Mouse (Mus musculus): ENCODE measurements at regions not wholly inside any gene's neighbourhood (a gene's known extent, or its start where the extent isn't known, plus 50 kb on each side); places are given as distances from the start of the nearest gene placed in this dataset.
A peak's percentile ranks its signal among the peaks of the same experiment; 100 is the strongest.

DNA sequence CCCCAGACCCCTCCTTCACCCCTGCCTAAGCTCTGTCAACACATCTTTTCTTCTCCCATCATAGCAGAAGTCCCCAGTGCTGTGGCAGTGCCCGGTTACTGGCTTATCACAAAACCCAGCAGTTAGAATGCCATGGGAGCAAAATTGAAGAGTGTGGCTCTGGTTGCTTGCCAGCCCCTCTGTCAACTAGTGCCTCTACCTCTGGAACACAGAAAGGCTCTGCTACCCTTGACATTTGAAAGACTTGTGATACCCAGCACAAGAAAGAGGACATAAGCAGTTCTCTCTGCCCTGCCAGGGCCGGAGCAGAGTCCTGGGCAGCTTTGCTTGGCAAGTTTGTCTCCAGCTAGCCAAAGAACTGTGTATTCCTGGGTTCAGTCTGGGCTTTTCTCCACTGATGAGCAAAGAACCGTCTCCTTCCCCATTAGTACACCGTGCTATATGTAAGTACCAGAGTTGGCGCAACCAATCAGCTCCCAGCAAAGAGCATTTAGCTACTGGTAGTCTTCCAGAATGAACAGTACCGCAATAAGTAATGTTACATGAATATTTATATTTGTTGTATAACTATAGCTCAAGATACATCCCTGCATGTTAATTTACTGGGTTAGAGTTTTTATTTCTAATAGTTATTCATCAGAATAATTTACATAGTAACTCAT is 137.5 kb upstream of the Arg1 start:
- Histone ChIP-seq H3K9ac (no peak overlapping the region), H3K4me1 (peaks cover 7% of the 10 kb centered on the region), H3K9me3 (no peaks in the 10 kb centered on the region), H3K36me3 (no peaks in the 10 kb centered on the region), H3K4me2 (no peak overlapping the region), H3K4me3 (no peak overlapping the region), H3K27me3 (no peaks in the 10 kb centered on the region), H3K27ac (no peak overlapping the region)
- WGBS = 93% methylated on average over 6 of the region's 6 CpGs
- ATAC-seq (ENCODE audit: borderline replicate concordance, extremely low read depth, low FRiP score, low TSS enrichment) = no peak

DNA sequence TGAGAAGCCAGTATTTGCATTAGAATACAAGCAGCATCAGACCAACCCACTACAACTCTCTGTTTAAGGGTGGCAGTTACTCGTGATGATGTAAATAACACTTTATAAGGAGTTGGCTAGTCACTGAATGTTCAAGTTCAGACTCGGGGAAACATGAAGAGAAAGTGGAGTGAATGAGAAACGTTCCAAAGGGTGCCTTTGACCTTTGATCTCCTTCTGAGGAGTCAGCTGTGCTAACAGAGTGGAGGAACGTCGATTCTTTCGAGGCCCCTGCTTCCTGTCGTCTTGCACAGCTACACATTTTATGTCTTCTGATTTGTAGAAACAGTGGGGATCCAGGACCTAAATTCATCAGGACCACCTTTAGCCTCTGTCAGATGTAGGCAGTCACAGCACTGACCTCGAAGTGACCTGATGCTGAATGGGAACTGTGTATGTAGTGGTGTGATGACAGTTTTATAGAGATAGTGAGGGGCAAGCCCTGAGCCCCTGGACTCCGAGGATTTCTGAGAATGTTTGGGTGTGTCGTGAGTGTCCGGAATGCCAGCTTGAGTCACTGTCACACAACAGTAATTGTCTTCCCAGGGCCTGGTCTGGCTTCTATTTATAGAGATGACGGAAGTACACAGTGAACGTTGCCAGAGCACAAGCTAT is 134.2 kb upstream of the Arg1 start:
- peak; percentile 42; the same call in 1 of the 2 replicates for ATAC-seq (ENCODE audit: borderline replicate concordance, extremely low read depth, low FRiP score, low TSS enrichment)
- Histone ChIP-seq H3K27ac (0 out of 2 replicates have a peak overlapping the region, but pooled peaks have one; percentile 3), H3K9me3 (no peaks in the 10 kb centered on the region), H3K4me3 (no peak overlapping the region), H3K27me3 (no peaks in the 10 kb centered on the region), H3K36me3 (no peaks in the 10 kb centered on the region), H3K4me1 (peaks cover 7% of the 10 kb centered on the region), H3K4me2 (no peak overlapping the region), H3K9ac (no peak overlapping the region)
- 13% methylated on average over 13 of the region's 13 CpGs for WGBS

DNA sequence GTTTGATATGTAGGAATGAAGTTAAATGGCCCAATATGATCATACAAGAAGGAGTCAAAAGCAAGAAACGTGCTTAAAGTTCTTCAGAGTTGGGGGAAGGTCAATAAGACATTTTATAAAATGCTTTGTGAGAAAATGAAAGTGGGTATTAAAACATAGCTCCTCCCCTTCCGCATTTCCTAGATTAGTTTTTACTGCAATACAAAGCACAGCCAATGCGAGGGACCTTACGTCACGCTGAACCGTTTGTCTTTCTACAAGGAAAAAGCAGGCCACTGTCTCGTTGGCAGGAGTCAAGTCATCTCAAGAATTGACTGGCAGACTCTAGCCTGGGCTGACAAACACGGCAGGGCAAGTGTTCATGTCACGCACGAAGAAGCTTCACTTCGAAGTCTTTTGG is 131.4 kb upstream of the Arg1 start:
- ATAC-seq (ENCODE audit: borderline replicate concordance, extremely low read depth, low FRiP score, low TSS enrichment) = no peak
- no peak overlapping the region for H3K27ac ChIP-seq
- no peaks in the 10 kb centered on the region for H3K9me3 ChIP-seq
- 74% methylated on average over 11 of the region's 11 CpGs for WGBS
- H3K9ac ChIP-seq = no peak overlapping the region
- no peaks in the 10 kb centered on the region for H3K27me3 ChIP-seq
- peaks cover 7% of the 10 kb centered on the region for H3K4me1 ChIP-seq
- H3K4me2 ChIP-seq = no peak overlapping the region
- H3K36me3 ChIP-seq = no peaks in the 10 kb centered on the region
- no peak overlapping the region for H3K4me3 ChIP-seq

DNA sequence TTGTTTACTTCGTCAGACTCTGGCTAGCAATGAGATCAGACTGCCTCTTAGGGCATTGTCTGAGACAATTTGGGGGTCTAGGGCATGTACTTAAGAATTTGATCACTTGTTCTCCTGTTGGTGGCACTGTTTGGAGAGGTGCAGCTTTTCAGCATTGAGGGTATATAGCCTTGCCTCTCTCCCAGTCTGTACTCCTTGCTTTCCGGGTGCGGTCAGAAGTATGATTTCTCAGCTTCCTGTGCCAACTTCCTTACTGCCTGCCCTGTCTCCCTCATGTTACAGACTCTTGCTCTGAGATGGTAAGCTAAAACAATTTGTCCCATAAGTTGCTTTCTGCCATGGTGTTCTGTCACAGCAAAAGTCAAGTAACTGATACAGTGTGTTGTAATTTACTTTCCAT is 124.7 kb upstream of the Arg1 start:
- no peaks in the 10 kb centered on the region for H3K36me3 ChIP-seq
- no peak for ATAC-seq (ENCODE audit: borderline replicate concordance, extremely low read depth, low FRiP score, low TSS enrichment)
- no peaks in the 10 kb centered on the region for H3K9me3 ChIP-seq
- H3K4me2 ChIP-seq = no peak overlapping the region
- H3K4me1 ChIP-seq = no peaks in the 10 kb centered on the region
- WGBS = 63% methylated on average over 3 of the region's 3 CpGs
- no peak overlapping the region for H3K27ac ChIP-seq
- no peak overlapping the region for H3K4me3 ChIP-seq
- H3K27me3 ChIP-seq = no peaks in the 10 kb centered on the region
- H3K9ac ChIP-seq = no peak overlapping the region

DNA sequence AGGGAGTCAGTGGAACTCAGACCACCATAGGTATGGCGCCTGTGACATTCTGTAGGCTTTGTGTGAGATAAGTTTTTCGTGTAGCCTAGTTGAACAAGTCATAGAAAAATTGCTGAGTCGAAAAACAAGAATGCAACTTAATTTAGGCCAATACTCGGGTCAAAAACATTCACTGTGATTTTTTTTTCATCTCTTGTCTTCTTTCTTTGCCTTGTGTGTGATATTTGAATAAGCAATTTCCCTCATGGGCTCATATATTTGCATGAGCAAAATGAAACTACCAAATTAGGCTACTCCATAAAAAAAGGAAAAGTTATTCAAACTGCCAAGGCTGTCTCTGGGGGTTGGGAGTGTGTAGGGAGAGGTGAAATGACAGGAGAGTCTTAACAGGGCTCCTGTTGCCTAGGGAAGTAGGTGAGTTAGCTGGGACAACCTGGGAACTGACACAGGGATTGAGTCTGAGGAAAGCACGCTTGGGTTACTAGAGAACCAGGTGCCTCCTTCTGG is 124.1 kb upstream of the Arg1 start:
- no peaks in the 10 kb centered on the region for H3K27me3 ChIP-seq
- no peaks in the 10 kb centered on the region for H3K36me3 ChIP-seq
- no peak for ATAC-seq (ENCODE audit: borderline replicate concordance, extremely low read depth, low FRiP score, low TSS enrichment)
- H3K9ac ChIP-seq = no peak overlapping the region
- H3K9me3 ChIP-seq = no peaks in the 10 kb centered on the region
- H3K27ac ChIP-seq = no peak overlapping the region
- 72% methylated on average over 5 of the region's 5 CpGs for WGBS
- H3K4me3 ChIP-seq = no peak overlapping the region
- no peaks in the 10 kb centered on the region for H3K4me1 ChIP-seq
- no peak overlapping the region for H3K4me2 ChIP-seq

DNA sequence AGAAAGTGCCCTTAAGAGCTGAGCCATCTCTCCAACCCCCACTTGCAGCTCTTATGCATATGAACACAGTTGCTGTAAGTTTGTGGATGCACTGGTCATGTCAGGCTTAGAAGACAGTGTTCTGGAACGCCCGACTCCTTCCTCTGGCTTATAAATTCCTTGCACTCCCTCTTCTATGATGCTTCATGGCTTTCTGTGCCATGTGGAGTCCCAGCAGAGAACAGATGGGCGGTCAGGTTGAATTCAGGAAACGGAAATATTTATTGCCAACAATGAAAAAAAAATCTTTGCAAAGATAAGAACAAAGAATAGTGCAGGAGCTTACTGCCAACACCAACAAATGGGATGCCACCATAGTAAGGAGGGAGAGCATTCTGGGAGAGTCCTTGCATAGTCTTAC is 113.9 kb upstream of the Arg1 start:
- Histone ChIP-seq H3K27me3 (no peaks in the 10 kb centered on the region), H3K36me3 (no peaks in the 10 kb centered on the region), H3K9ac (no peak overlapping the region), H3K27ac (no peak overlapping the region), H3K4me3 (no peak overlapping the region), H3K4me1 (no peaks in the 10 kb centered on the region), H3K4me2 (no peak overlapping the region), H3K9me3 (no peaks in the 10 kb centered on the region)
- no peak for ATAC-seq (ENCODE audit: borderline replicate concordance, extremely low read depth, low FRiP score, low TSS enrichment)
- WGBS = 76% methylated on average over 4 of the region's 4 CpGs

DNA sequence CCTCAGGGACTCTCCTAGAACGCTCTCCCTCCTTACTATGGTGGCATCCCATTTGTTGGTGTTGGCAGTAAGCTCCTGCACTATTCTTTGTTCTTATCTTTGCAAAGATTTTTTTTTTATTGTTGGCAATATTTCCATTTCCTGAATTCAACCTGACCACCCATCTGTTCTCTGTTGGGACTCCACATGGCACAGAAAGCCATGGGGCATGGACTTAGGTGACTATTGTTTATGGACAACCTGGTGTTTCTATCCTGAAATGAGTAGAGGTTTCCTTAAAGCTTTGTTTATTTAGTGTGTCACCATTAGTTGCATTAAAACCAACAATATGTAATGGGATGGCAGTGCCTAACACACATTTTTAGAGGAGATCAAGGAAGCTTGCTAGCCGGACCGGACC is 112.6 kb upstream of the Arg1 start:
- no peak for ATAC-seq (ENCODE audit: borderline replicate concordance, extremely low read depth, low FRiP score, low TSS enrichment)
- WGBS = 92% methylated on average over 3 of the region's 3 CpGs
- H3K27ac ChIP-seq = no peak overlapping the region
- H3K4me3 ChIP-seq = no peak overlapping the region
- H3K4me2 ChIP-seq = no peak overlapping the region
- H3K9ac ChIP-seq = no peak overlapping the region
- H3K36me3 ChIP-seq = no peaks in the 10 kb centered on the region
- no peaks in the 10 kb centered on the region for H3K4me1 ChIP-seq
- H3K9me3 ChIP-seq = no peaks in the 10 kb centered on the region
- no peaks in the 10 kb centered on the region for H3K27me3 ChIP-seq

DNA sequence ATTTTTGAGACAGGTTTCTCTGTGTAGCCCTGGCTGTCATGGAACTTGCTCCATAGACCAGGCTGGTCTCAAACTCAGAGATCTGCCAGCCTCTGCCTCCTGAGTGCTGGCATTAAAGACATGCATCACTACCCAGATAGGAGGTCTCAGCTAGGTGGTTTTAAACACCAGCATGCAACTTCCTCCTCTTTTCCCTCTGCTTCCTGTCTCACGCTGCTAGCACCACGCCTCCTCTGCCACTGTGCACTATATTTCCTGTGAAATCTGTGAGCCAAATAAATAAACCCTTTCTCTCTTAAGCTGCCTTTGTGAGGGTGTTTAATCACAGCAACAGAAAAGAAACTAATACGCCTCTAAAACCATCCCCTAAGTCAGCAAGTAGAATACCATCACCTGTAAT is 109.6 kb upstream of the Arg1 start:
- no peaks in the 10 kb centered on the region for H3K9me3 ChIP-seq
- 74% methylated on average over 3 of the region's 3 CpGs for WGBS
- no peak overlapping the region for H3K9ac ChIP-seq
- no peak overlapping the region for H3K27ac ChIP-seq
- H3K4me3 ChIP-seq = no peak overlapping the region
- no peak for ATAC-seq (ENCODE audit: borderline replicate concordance, extremely low read depth, low FRiP score, low TSS enrichment)
- no peaks in the 10 kb centered on the region for H3K36me3 ChIP-seq
- no peaks in the 10 kb centered on the region for H3K4me1 ChIP-seq
- H3K4me2 ChIP-seq = no peak overlapping the region
- no peaks in the 10 kb centered on the region for H3K27me3 ChIP-seq

DNA sequence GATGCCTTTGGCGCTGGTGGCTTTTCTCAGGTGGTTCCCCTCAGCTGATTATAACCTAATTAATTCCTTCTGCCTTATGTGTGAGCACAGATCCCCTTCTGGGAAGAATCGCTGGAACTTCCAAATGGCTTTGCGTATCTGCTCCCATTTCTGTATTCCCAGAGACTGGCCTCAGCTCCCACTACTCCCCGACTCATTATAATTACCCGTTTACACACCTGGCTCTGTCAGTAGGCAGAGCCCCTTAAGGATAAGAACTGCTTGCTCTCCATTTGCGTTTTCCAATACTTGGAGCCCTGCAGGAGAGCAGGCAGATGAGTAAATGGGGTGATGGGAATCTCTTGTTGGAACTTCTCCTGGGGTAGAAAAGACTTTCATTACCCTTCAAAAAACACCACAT is 108.1 kb upstream of the Arg1 start:
- Histone ChIP-seq H3K9me3 (no peaks in the 10 kb centered on the region), H3K36me3 (no peaks in the 10 kb centered on the region), H3K4me1 (no peaks in the 10 kb centered on the region), H3K27me3 (no peaks in the 10 kb centered on the region), H3K27ac (no peak overlapping the region), H3K4me2 (no peak overlapping the region), H3K9ac (no peak overlapping the region), H3K4me3 (no peak overlapping the region)
- 80% methylated on average over 6 of the region's 6 CpGs for WGBS
- no peak for ATAC-seq (ENCODE audit: borderline replicate concordance, extremely low read depth, low FRiP score, low TSS enrichment)

DNA sequence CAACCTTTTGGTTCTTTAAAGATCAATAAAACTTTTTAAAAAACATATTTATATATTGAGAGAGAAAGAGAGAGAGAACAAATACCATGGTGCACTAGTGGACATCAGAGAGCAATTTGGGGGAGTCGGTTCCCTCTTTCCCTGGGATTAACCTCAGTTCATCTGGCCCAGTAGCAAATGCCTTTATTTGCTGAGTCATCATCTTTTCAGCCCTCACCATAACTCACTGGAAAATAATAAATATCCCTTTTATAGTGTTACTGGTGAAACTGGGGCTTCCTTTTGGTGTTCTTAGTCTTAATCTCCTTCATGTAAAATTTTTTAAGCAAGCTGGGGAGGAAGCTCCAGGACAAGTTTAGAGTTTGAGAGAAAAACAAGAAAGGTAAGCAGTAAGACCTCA is 105.3 kb upstream of the Arg1 start:
- Histone ChIP-seq H3K4me3 (no peak overlapping the region), H3K36me3 (no peaks in the 10 kb centered on the region), H3K9ac (no peak overlapping the region), H3K4me1 (no peaks in the 10 kb centered on the region), H3K4me2 (no peak overlapping the region), H3K27me3 (no peaks in the 10 kb centered on the region), H3K27ac (no peak overlapping the region), H3K9me3 (no peaks in the 10 kb centered on the region)
- no peak for ATAC-seq (ENCODE audit: borderline replicate concordance, extremely low read depth, low FRiP score, low TSS enrichment)
- WGBS = 65% methylated on average over 1 of the region's 1 CpGs

DNA sequence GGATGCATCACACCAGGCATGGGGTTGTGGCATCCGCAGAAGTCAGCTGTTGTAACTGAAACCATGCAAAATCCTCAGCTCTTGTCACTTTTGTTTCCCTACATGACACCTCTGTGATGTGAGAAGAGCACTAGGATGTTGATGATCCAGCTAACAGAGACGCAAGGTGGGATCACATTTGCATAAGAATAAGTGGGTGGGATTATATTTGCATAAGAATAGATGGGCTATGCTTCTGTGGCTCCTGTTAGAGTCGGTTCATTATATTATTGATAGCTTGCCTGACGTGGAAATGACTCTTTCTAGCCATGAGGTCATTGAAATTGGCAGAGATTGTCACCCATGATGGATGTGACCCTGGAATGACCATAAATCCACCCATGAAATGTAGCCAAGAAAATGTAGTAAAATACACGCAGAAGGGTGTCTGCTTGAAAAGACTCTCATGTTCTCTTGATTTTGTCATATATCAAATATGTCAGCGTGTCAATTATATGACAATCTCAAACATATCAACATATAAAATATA is 102.2 kb upstream of the Arg1 start:
- Histone ChIP-seq H3K9me3 (no peaks in the 10 kb centered on the region), H3K4me3 (no peak overlapping the region), H3K4me2 (no peak overlapping the region), H3K4me1 (no peaks in the 10 kb centered on the region), H3K27ac (no peak overlapping the region), H3K36me3 (no peaks in the 10 kb centered on the region), H3K9ac (no peak overlapping the region), H3K27me3 (no peaks in the 10 kb centered on the region)
- ATAC-seq (ENCODE audit: borderline replicate concordance, extremely low read depth, low FRiP score, low TSS enrichment) = no peak
- 63% methylated on average over 6 of the region's 6 CpGs for WGBS

DNA sequence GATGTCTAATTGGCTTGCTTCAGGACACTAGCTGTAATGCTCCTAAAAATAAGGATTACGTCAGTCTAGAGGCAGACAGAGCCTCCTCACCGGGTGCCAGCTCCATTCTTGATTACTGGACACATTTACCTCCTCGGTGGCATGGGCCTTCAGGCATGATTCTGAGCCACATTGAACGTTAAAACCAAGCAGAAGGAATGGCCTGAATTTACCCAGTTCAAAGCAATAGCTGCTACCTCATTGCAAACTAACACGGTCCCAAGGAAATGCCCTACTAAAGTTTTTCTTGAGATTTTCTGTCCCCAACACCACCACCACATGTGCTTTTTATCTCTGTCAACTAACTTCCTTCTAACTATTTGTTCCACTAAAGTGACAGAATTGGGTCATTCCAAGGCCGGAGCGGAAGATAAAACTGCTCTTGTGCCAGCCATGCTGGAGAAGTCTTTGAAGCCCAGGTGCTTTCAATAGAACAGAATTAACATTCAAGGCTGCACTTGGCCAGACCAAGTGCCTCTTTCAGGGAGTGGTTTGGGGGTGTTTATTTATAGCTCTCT is 96.4 kb upstream of the Arg1 start:
- Histone ChIP-seq H3K4me1 (no peaks in the 10 kb centered on the region), H3K27ac (no peak overlapping the region), H3K36me3 (no peaks in the 10 kb centered on the region), H3K4me2 (no peak overlapping the region), H3K27me3 (no peaks in the 10 kb centered on the region), H3K9ac (no peak overlapping the region), H3K9me3 (no peaks in the 10 kb centered on the region), H3K4me3 (no peak overlapping the region)
- ATAC-seq (ENCODE audit: borderline replicate concordance, extremely low read depth, low FRiP score, low TSS enrichment) = no peak
- WGBS = 53% methylated on average over 7 of the region's 7 CpGs
